Mouse (Mus musculus) small intestine, adult 2 months (tissue): ENCODE results near the gene Casc1.

Experiments
- CTCF ChIP-seq: fragments of 200-500 bp; IDR thresholded peaks from 2 replicates; pipeline ENCODE4 v1.5.1; 2012; ENCODE audit warnings: low read depth, mild to moderate bottlenecking, control low read depth, inconsistent platforms, low read length, moderate library complexity, mixed read lengths; ENCODE audit not compliant: insufficient replicate concordance, insufficient read length; ENCODE audit errors: extremely low read depth
- POLR2A ChIP-seq: fragments of 200-500 bp; IDR thresholded peaks from 2 replicates; pipeline ENCODE4 v1.6.1; 2012; ENCODE audit warnings: low read depth, mild to moderate bottlenecking, control low read depth, inconsistent platforms, low read length, moderate library complexity

- TF ChIP-seq CTCF = no peak
- no peak for TF ChIP-seq POLR2A
Measured at GRCm38 (mm10) chr6:145197949-145198686, 12.7 kb downstream of the Casc1 start.
